Mouse (Mus musculus): ENCODE results near the gene Sfxn5.

DNA sequence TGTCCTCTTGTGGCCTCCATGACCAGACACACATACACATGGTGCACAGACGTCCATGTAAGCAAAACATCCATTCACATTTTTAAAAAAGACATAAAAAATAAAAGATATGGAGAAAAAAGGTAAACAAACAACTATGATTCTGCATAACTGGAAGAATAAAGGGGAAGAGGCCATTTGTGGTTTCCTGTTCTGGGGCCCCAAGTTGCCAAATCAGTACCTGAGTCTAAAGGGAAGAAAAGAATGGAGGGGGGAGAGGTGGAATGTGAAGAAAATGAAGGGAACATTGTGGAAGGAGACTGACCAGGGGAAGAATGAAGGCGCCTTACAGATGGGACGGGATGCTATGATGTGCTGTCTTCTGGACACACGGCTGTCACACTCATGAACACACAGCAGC is 6.7 kb downstream of the Sfxn5 start:
- TF ChIP-seq CTCF (IDR thresholded peaks at IDR 0.05; ENCODE audit: control insufficient read depth, insufficient read depth, low read length) = no peak
- TF ChIP-seq POLR2A (IDR thresholded peaks at IDR 0.05; ENCODE audit: borderline replicate concordance, control insufficient read depth, low read depth, low read length) = no peak

Measured in bone marrow, adult 2 months (tissue).